Mouse (Mus musculus) liver, embryonic 14.5 days (tissue): ENCODE measurements around the gene Gm5150.

ENCODE experiments used
- CTCF ChIP-seq: IDR thresholded peaks from 2 replicates; pipeline ENCODE4 v1.5.1; 2016; ENCODE audit warnings: antibody characterized with exemption, low read depth, control low read depth
- EP300 ChIP-seq: IDR thresholded peaks from 2 replicates; pipeline ENCODE4 v1.6.1; 2016; ENCODE audit warnings: antibody characterized with exemption, low read depth

- TF ChIP-seq CTCF: no peak
- no peak for TF ChIP-seq EP300
Observed at GRCm38 (mm10) chr3:15982216-15982615, 24.0 kb downstream of the Gm5150 start.
